Comparison of ENCODE assay signal across 20 mouse cellular contexts in genomic region chr11:96328605-96329004, GRCm38 (mm10). TPM values are rescaled to one million over a fixed set of nuclear protein-coding genes. Genes with fewer than 3 reads are reported as not detected.
DNase-seq lines count a peak whose midpoint lies in the region; ATAC-seq lines count a peak whose summit lies in the region.
"Had no signal": no experiment of that assay in that cellular context is flagged by ENCODE, and none has a peak within 500 bp of the region (broad histone marks: within the 10 kb centered on the region; RNA-seq: fewer than 3 reads in every experiment).

No protein-coding gene starts in this region.

- peaks cover 99% of the 10 kb centered on the region for H3K4me1 ChIP-seq in kidney, embryonic 16.5 days (ENCODE audit: insufficient read depth, low read length)
- peaks cover 7% of the 10 kb centered on the region for H3K4me1 ChIP-seq in hindbrain, embryonic 10.5 days (replicated peaks)
- no peaks in the 10 kb centered on the region for H3K4me1 ChIP-seq in hindbrain, embryonic 15.5 days (replicated peaks)
- peaks cover 100% of the 10 kb centered on the region for H3K4me1 ChIP-seq in neural tube, embryonic 13.5 days (replicated peaks)
- H3K4me1 ChIP-seq: forebrain, embryonic 13.5 days had no signal

- no peaks in the 10 kb centered on the region for H3K9me3 ChIP-seq in kidney, embryonic 16.5 days (ENCODE audit: low read length)
- H3K9me3 ChIP-seq in hindbrain, embryonic 10.5 days, result no peaks in the 10 kb centered on the region
- no peaks in the 10 kb centered on the region for H3K9me3 ChIP-seq in hindbrain, embryonic 15.5 days
- no peaks in the 10 kb centered on the region for H3K9me3 ChIP-seq in neural tube, embryonic 13.5 days
- H3K9me3 ChIP-seq: forebrain, embryonic 13.5 days had no signal

- no peaks in the 10 kb centered on the region; the same call in 1 of the 2 replicates for H3K36me3 ChIP-seq in kidney, embryonic 16.5 days (ENCODE audit: insufficient read depth, low read length)
- H3K36me3 ChIP-seq in hindbrain, embryonic 10.5 days, result no peaks in the 10 kb centered on the region
- no peaks in the 10 kb centered on the region for H3K36me3 ChIP-seq in hindbrain, embryonic 15.5 days
- H3K36me3 ChIP-seq in neural tube, embryonic 13.5 days, result peaks cover 27% of the 10 kb centered on the region

- H3K4me2 ChIP-seq in kidney, embryonic 16.5 days (replicated peaks; ENCODE audit: low read depth, low read length), result peak overlapping the region; percentile 90
- H3K4me2 ChIP-seq in hindbrain, embryonic 15.5 days, result peak overlapping the region; percentile 59
- peak overlapping the region; percentile 96 for H3K4me2 ChIP-seq in neural tube, embryonic 13.5 days
- H3K4me2 ChIP-seq: forebrain, embryonic 13.5 days; midbrain, embryonic 11.5 days had no signal

- 11% methylated on average over 8 of the region's 8 CpGs for WGBS in kidney, embryonic 16.5 days
- WGBS in hindbrain, embryonic 10.5 days, result 6% methylated on average over 8 of the region's 8 CpGs
- 5% methylated on average over 8 of the region's 8 CpGs for WGBS in hindbrain, embryonic 15.5 days
- WGBS in neural tube, embryonic 13.5 days, result 5% methylated on average over 8 of the region's 8 CpGs

- H3K4me3 ChIP-seq in kidney, embryonic 16.5 days (ENCODE audit: low read length), result peak overlapping the region; percentile 71
- peak overlapping the region; percentile 42 for H3K4me3 ChIP-seq in hindbrain, embryonic 10.5 days
- peak overlapping the region; percentile 43 for H3K4me3 ChIP-seq in hindbrain, embryonic 15.5 days
- peak overlapping the region; percentile 99 for H3K4me3 ChIP-seq in neural tube, embryonic 13.5 days
- H3K4me3 ChIP-seq: forebrain, embryonic 13.5 days had no signal

- no peak for DNase-seq in kidney, postnatal 10 days
- no peak for DNase-seq in hindbrain, embryonic 10.5 days (ENCODE audit: low spot score)
- DNase-seq in urinary bladder, adult 2 months (ENCODE audit: low spot score), result no peak
- no peak for DNase-seq in c-Kit-positive CD71-positive TER-119-positive erythroid progenitor cells, embryonic 14.5 days (ENCODE audit: low spot score)
- DNase-seq in adrenal gland, postnatal 4 days (ENCODE audit: low spot score in 2 of 2), result no peak
- DNase-seq: cerebellum, adult 2 months; heart, adult 18-20 months; kidney, adult 8-10 months; layer of hippocampus, adult 9-11 months; liver; lung, postnatal 36 days; right cerebral cortex, postnatal 25 days; thymus, adult 18-20 months had no signal

- H3K27ac ChIP-seq in kidney, embryonic 16.5 days (ENCODE audit: low read length), result peak overlapping the region; percentile 99
- 0 out of 2 replicates have a peak overlapping the region, but pooled peaks have one; percentile 64 for H3K27ac ChIP-seq in hindbrain, embryonic 10.5 days
- H3K27ac ChIP-seq in hindbrain, embryonic 15.5 days (replicated peaks), result peak overlapping the region; percentile 96
- peak overlapping the region; percentile 100 for H3K27ac ChIP-seq in neural tube, embryonic 13.5 days (replicated peaks)
- H3K27ac ChIP-seq: forebrain, embryonic 13.5 days had no signal

- ATAC-seq in kidney, embryonic 16.5 days (ENCODE audit: low FRiP score, low TSS enrichment), result no peak
- ATAC-seq in hindbrain, embryonic 15.5 days (ENCODE audit: low FRiP score, low read depth), result no peak
- ATAC-seq in neural tube, embryonic 13.5 days (ENCODE audit: low read depth), result no peak
- ATAC-seq: forebrain, embryonic 13.5 days had no signal

- H3K9ac ChIP-seq in kidney, embryonic 16.5 days (replicated peaks; ENCODE audit: low read length), result peak overlapping the region; percentile 60
- peak overlapping the region; percentile 65 for H3K9ac ChIP-seq in hindbrain, embryonic 15.5 days
- H3K9ac ChIP-seq in neural tube, embryonic 13.5 days, result peak overlapping the region; percentile 100
- H3K9ac ChIP-seq: forebrain, embryonic 13.5 days had no signal

- H3K27me3 ChIP-seq in kidney, embryonic 16.5 days (ENCODE audit: insufficient read depth, low read length), result no peaks in the 10 kb centered on the region
- H3K27me3 ChIP-seq in hindbrain, embryonic 10.5 days (ENCODE audit: insufficient read depth, poor library complexity, severe bottlenecking), result peaks cover 100% of the 10 kb centered on the region
- H3K27me3 ChIP-seq in hindbrain, embryonic 15.5 days, result peaks cover 50% of the 10 kb centered on the region
- H3K27me3 ChIP-seq in neural tube, embryonic 13.5 days, result no peaks in the 10 kb centered on the region

RNA-seq across cellular contexts. Expression of gene Hoxb3, which starts 5.5 kb away (rescaled TPM):
- 3.7 and 4.3 TPM in 2 replicates for polyA plus RNA-seq in kidney, embryonic 16.5 days (2015; fragmentation: Nextera tagmentation; extraction: Ambion mirVana)
- polyA plus RNA-seq in hindbrain, embryonic 10.5 days (2016; fragmentation: Nextera tagmentation; extraction: Ambion mirVana), result 5.3 and 9.6 TPM in 2 replicates
- polyA plus RNA-seq in hindbrain, embryonic 15.5 days (2015; fragmentation: Nextera tagmentation; extraction: Ambion mirVana), result 12.8 and 13.2 TPM in 2 replicates
- 12.8 and 14.7 TPM in 2 replicates for polyA plus RNA-seq in neural tube, embryonic 13.5 days (2015; fragmentation: Nextera tagmentation; extraction: Ambion mirVana)
- polyA plus RNA-seq in urinary bladder, adult 2 months (2012; rRNA removed), result 11.4 and 11.8 TPM in 2 replicates
- 10 to 100 TPM; 40.5 to 44.5 TPM for total RNA-seq in adrenal gland, postnatal 4 days (2021)
- total RNA-seq: left cerebral cortex, postnatal 10 days had no signal
- polyA plus RNA-seq: forebrain, embryonic 13.5 days; midbrain, embryonic 11.5 days had no signal

RNA-seq across cellular contexts. Expression of gene Hoxb4, which starts 10.5 kb away (rescaled TPM):
- polyA plus RNA-seq in kidney, embryonic 16.5 days (2015; fragmentation: Nextera tagmentation; extraction: Ambion mirVana), result 4.1 and 6.2 TPM in 2 replicates
- polyA plus RNA-seq in hindbrain, embryonic 10.5 days (2016; fragmentation: Nextera tagmentation; extraction: Ambion mirVana), result 0.47 and 3.1 TPM in 2 replicates
- 3.5 and 3.8 TPM in 2 replicates for polyA plus RNA-seq in hindbrain, embryonic 15.5 days (2015; fragmentation: Nextera tagmentation; extraction: Ambion mirVana)
- 7.5 and 8.7 TPM in 2 replicates for polyA plus RNA-seq in neural tube, embryonic 13.5 days (2015; fragmentation: Nextera tagmentation; extraction: Ambion mirVana)
- 6.8 and 7.6 TPM in 2 replicates for polyA plus RNA-seq in urinary bladder, adult 2 months (2012; rRNA removed)
- total RNA-seq in adrenal gland, postnatal 4 days (2021), result 10 to 100 TPM; 19.8 to 22.0 TPM
- total RNA-seq: left cerebral cortex, postnatal 10 days had no signal
- polyA plus RNA-seq: forebrain, embryonic 13.5 days; midbrain, embryonic 11.5 days had no signal

RNA-seq across cellular contexts. Expression of gene Hoxb2, which starts 21.7 kb away (rescaled TPM):
- polyA plus RNA-seq in kidney, embryonic 16.5 days (2015; fragmentation: Nextera tagmentation; extraction: Ambion mirVana), result 34.4 and 36.1 TPM in 2 replicates
- polyA plus RNA-seq in hindbrain, embryonic 10.5 days (2016; fragmentation: Nextera tagmentation; extraction: Ambion mirVana), result 30.1 and 49.6 TPM in 2 replicates
- 26.8 and 32.9 TPM in 2 replicates for polyA plus RNA-seq in hindbrain, embryonic 15.5 days (2015; fragmentation: Nextera tagmentation; extraction: Ambion mirVana)
- 63.0 and 67.1 TPM in 2 replicates for polyA plus RNA-seq in neural tube, embryonic 13.5 days (2015; fragmentation: Nextera tagmentation; extraction: Ambion mirVana)
- polyA plus RNA-seq in urinary bladder, adult 2 months (2012; rRNA removed), result 14.3 and 18.1 TPM in 2 replicates
- 10 to 100 TPM; 21.0 to 26.0 TPM for total RNA-seq in adrenal gland, postnatal 4 days (2021)
- total RNA-seq: left cerebral cortex, postnatal 10 days had no signal
- polyA plus RNA-seq: forebrain, embryonic 13.5 days; midbrain, embryonic 11.5 days had no signal

RNA-seq across cellular contexts. Expression of gene Hoxb5, which starts 25.5 kb away (rescaled TPM):
- 19.2 and 24.3 TPM in 2 replicates for polyA plus RNA-seq in kidney, embryonic 16.5 days (2015; fragmentation: Nextera tagmentation; extraction: Ambion mirVana)
- 0.14 and 6.3 TPM in 2 replicates for polyA plus RNA-seq in hindbrain, embryonic 10.5 days (2016; fragmentation: Nextera tagmentation; extraction: Ambion mirVana)
- 115 and 140 TPM in 2 replicates for polyA plus RNA-seq in hindbrain, embryonic 15.5 days (2015; fragmentation: Nextera tagmentation; extraction: Ambion mirVana)
- 67.1 and 88.3 TPM in 2 replicates for polyA plus RNA-seq in neural tube, embryonic 13.5 days (2015; fragmentation: Nextera tagmentation; extraction: Ambion mirVana)
- 5.8 and 7.4 TPM in 2 replicates for polyA plus RNA-seq in urinary bladder, adult 2 months (2012; rRNA removed)
- 10 to 100 TPM; 26.5 to 27.8 TPM for total RNA-seq in adrenal gland, postnatal 4 days (2021)
- total RNA-seq: left cerebral cortex, postnatal 10 days had no signal
- polyA plus RNA-seq: forebrain, embryonic 13.5 days; midbrain, embryonic 11.5 days had no signal

RNA-seq across cellular contexts. Expression of gene Hoxb6, which starts 36.3 kb away (rescaled TPM):
- polyA plus RNA-seq in kidney, embryonic 16.5 days (2015; fragmentation: Nextera tagmentation; extraction: Ambion mirVana), result 50.3 and 55.7 TPM in 2 replicates
- polyA plus RNA-seq in hindbrain, embryonic 10.5 days (2016; fragmentation: Nextera tagmentation; extraction: Ambion mirVana), result 0.31 TPM in 1 of 2 replicates, not detected in the other
- polyA plus RNA-seq in hindbrain, embryonic 15.5 days (2015; fragmentation: Nextera tagmentation; extraction: Ambion mirVana), result 52.1 and 66.7 TPM in 2 replicates
- 171 and 174 TPM in 2 replicates for polyA plus RNA-seq in neural tube, embryonic 13.5 days (2015; fragmentation: Nextera tagmentation; extraction: Ambion mirVana)
- 12.9 and 13.7 TPM in 2 replicates for polyA plus RNA-seq in urinary bladder, adult 2 months (2012; rRNA removed)
- 10 to 100 TPM; 43.6 to 47.9 TPM for total RNA-seq in adrenal gland, postnatal 4 days (2021)
- total RNA-seq: heart, adult 18-20 months; left cerebral cortex, postnatal 10 days had no signal
- polyA plus RNA-seq: forebrain, embryonic 13.5 days; heart, postnatal 0 days; midbrain, embryonic 11.5 days had no signal

Comparison
In these comparisons a context has a peak if more than half of its experiments do, and no peak if none do; other contexts are left out.
1. H3K4me3 ChIP-seq: peak in every context shown above with its lines; median percentile 99 in neural tube, embryonic 13.5 days; 71 in kidney, embryonic 16.5 days; 43 in hindbrain, embryonic 15.5 days; 42 in hindbrain, embryonic 10.5 days.